Mouse (Mus musculus): ENCODE results near the gene 4930402K13Rik. TPM values are rescaled to one million over a fixed set of nuclear protein-coding genes. Genes with fewer than 3 reads are reported as not detected.

Gene 4930402K13Rik
- not detected for polyA plus RNA-seq (2017; shearing (Covaris generic))

GRCm38 (mm10) chrX:9104262-9104661, at the start of gene 4930402K13Rik:
TSS of gene 4930402K13Rik (plus strand) at chrX:9104562.

GRCm38 (mm10) chrX:9062715-9063114, 41.6 kb upstream of the 4930402K13Rik start, which contains the start of gene Fthl17f:
TSS of gene Fthl17f (plus strand) at chrX:9063015.

Other genes with a start within 250 kb of the 4930402K13Rik start
- gene Gm5751, start 230.3 kb upstream of the 4930402K13Rik start, polyA plus RNA-seq (2017; shearing (Covaris generic)): under 1 TPM in 1 of 2 experiments, not detected in 1; 0.39 TPM
- gene B630019K06Rik, start 212.2 kb upstream of the 4930402K13Rik start, polyA plus RNA-seq (2017; shearing (Covaris generic)): 1 to 10 TPM in 1 of 2 experiments, under 1 TPM in 1; 0.58 to 3.6 TPM
- not detected for gene Fthl17b, start 141.6 kb upstream of the 4930402K13Rik start, polyA plus RNA-seq (2017; shearing (Covaris generic))
- under 1 TPM in 1 of 2 experiments, not detected in 1; 0.67 TPM for gene Fthl17c, start 128.0 kb upstream of the 4930402K13Rik start, polyA plus RNA-seq (2017; shearing (Covaris generic))
- not detected for gene Fthl17d, start 117.8 kb upstream of the 4930402K13Rik start, polyA plus RNA-seq (2017; shearing (Covaris generic))
- gene Fthl17e, start 71.1 kb upstream of the 4930402K13Rik start, polyA plus RNA-seq (2017; shearing (Covaris generic)): not detected
- gene Fthl17f, start 41.5 kb upstream of the 4930402K13Rik start, polyA plus RNA-seq (2017; shearing (Covaris generic)): not detected
- 1 to 10 TPM in 1 of 2 experiments, under 1 TPM in 1; 0.66 to 1.0 TPM for gene Lancl3, start 95.3 kb downstream of the 4930402K13Rik start, polyA plus RNA-seq (2017; shearing (Covaris generic))
- not detected for gene Gm14862, start 152.3 kb downstream of the 4930402K13Rik start, polyA plus RNA-seq (2017; shearing (Covaris generic))
- gene Xk, start 168.2 kb downstream of the 4930402K13Rik start, polyA plus RNA-seq (2017; shearing (Covaris generic)): 1 to 10 TPM; 2.5 to 9.3 TPM
- gene H2al1m, start 179.2 kb downstream of the 4930402K13Rik start, polyA plus RNA-seq (2017; shearing (Covaris generic)): under 1 TPM in 1 of 2 experiments, not detected in 1; 0.57 TPM
- gene H2al1k, start 246.1 kb downstream of the 4930402K13Rik start, polyA plus RNA-seq (2017; shearing (Covaris generic)): under 1 TPM in 1 of 2 experiments, not detected in 1; 0.54 TPM

All from inflammation-experienced regulatory T-cells (primary cell).